Mouse (Mus musculus): ENCODE data around the gene Hist1h2ae.
"Not testable (repeated sequence)": the region's sequence is repeated elsewhere in the genome, so short reads cannot be mapped to it uniquely, and the experiment has no call there.

GRCm38 (mm10) chr13:23570261-23571021 is 579 bp downstream of the Hist1h2ae start:
- not testable (repeated sequence) for TF ChIP-seq CTCF (IDR thresholded peaks at IDR 0.05; ENCODE audit: borderline replicate concordance, extremely low read depth, insufficient read depth, insufficient read length); POLR2A (IDR thresholded peaks at IDR 0.05; ENCODE audit: borderline replicate concordance, extremely low read depth, insufficient read depth, insufficient read length, poor library complexity, severe bottlenecking)
